Mouse (Mus musculus) urinary bladder, postnatal 36 days (tissue): ENCODE results near the gene Isca1.
"Not testable (repeated sequence)": the region's sequence is repeated elsewhere in the genome, so short reads cannot be mapped to it uniquely, and the experiment has no call there.

Experiments
- DNase-seq, 2 experiments: peaks; one replicate each; pipeline ENCODE4 v3.0.0; 2022; ENCODE audit warnings: low spot score in 2 of 2, mixed read lengths in 1 of 2

The Isca1 gene

GRCm38 (mm10) chr13:59769296-59770163 lies at the start of gene Isca1:
Gene Isca1, minus strand, starts transcription at chr13:59769810.
- DNase-seq, result peak; percentile 99

- DNase-seq, result no peak
Observed at GRCm38 (mm10) chr13:59817352-59817751, 47.7 kb upstream of the Isca1 start.

GRCm38 (mm10) chr13:59814109-59814591 lies 44.5 kb upstream of the Isca1 start:
- DNase-seq, result no peak

GRCm38 (mm10) chr13:59811581-59811980 lies 42.0 kb upstream of the Isca1 start:
- DNase-seq, result no peak

GRCm38 (mm10) chr13:59801000-59801399 lies 31.4 kb upstream of the Isca1 start:
- DNase-seq, result peak in 1 of 2 experiments; percentile 31

- DNase-seq, result no peak
Observed at GRCm38 (mm10) chr13:59800077-59800476, 30.5 kb upstream of the Isca1 start.

GRCm38 (mm10) chr13:59798306-59798705 lies 28.7 kb upstream of the Isca1 start:
- no peak for DNase-seq

GRCm38 (mm10) chr13:59796466-59796848 lies 26.8 kb upstream of the Isca1 start:
- no peak for DNase-seq

- no peak for DNase-seq
Observed at GRCm38 (mm10) chr13:59795807-59796465, 26.3 kb upstream of the Isca1 start.

- no peak for DNase-seq
Observed at GRCm38 (mm10) chr13:59794786-59795185, 25.2 kb upstream of the Isca1 start.

- DNase-seq, result no peak
Observed at GRCm38 (mm10) chr13:59782145-59782544, 12.5 kb upstream of the Isca1 start, which contains the start of gene Gm49354. Gene Gm49354, minus strand, starts transcription at chr13:59782245.

GRCm38 (mm10) chr13:59779744-59780264 lies 10.2 kb upstream of the Isca1 start:
- DNase-seq, result not testable (repeated sequence)

GRCm38 (mm10) chr13:59779213-59779612 lies 9.6 kb upstream of the Isca1 start:
- DNase-seq, result no peak

GRCm38 (mm10) chr13:59775168-59775567 lies 5.6 kb upstream of the Isca1 start:
- no peak for DNase-seq

- DNase-seq, result peak; percentile 37 to 76
Observed at GRCm38 (mm10) chr13:59771257-59771656, 1.6 kb upstream of the Isca1 start.

GRCm38 (mm10) chr13:59770847-59771246 lies 1.2 kb upstream of the Isca1 start:
- DNase-seq, result no peak

- peak; percentile 65 to 80 for DNase-seq
Observed at GRCm38 (mm10) chr13:59770164-59770562, 553 bp upstream of the Isca1 start.

GRCm38 (mm10) chr13:59768531-59768930 lies 1.1 kb downstream of the Isca1 start:
- DNase-seq, result no peak

GRCm38 (mm10) chr13:59766786-59767515 lies 2.7 kb downstream of the Isca1 start:
- DNase-seq, result peak in 1 of 2 experiments; percentile 32

- no peak for DNase-seq
Observed at GRCm38 (mm10) chr13:59762791-59763190, 6.8 kb downstream of the Isca1 start.

GRCm38 (mm10) chr13:59756906-59757305 lies 12.7 kb downstream of the Isca1 start:
- DNase-seq, result no peak

GRCm38 (mm10) chr13:59750310-59750709 lies 19.3 kb downstream of the Isca1 start:
- no peak for DNase-seq
